8 mouse cellular contexts compared by ENCODE assay signal in the genomic region with DNA sequence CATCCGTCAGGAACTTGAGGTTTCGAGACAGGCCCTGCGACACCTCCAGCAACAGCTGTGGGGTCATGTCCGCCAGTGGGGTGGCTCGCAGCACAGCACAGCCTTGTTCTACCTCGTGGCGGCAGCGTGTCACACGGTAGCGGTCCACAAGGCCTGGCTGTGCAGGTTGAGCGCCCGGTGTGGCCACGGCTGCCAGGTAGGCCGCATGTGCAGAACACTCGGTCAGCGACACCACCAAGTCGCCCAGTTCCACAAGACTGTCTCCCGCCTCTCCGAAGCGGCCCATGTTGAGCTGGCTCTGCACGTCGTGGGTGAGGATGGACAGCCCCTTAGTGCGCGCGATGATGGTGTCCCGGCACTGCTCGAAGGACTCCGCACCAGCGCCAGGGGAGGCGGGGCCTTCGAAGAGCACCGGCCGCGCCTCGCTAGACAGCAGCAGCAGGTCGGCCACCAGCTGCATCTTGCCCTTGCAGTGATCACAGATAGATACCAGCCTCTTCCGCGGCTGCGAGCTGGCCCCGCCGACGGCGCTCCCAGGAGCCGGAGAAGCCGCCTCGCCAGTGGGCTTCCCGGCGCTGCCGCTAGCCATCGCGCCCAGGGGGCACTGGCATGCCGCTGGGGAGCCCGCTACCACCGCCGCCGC. TPM values are rescaled to one million over a fixed set of nuclear protein-coding genes. Genes with fewer than 3 reads are reported as not detected.
A peak's percentile ranks its signal among the peaks of the same experiment; 100 is the strongest.
DNase-seq lines count a peak whose midpoint lies in the region; ATAC-seq lines count a peak whose summit lies in the region.

No protein-coding gene starts in this region.

- peaks cover 43% of the 10 kb centered on the region for H3K4me1 ChIP-seq in hindbrain, embryonic 16.5 days (ENCODE audit: control insufficient read depth, insufficient read depth, low read depth, low read length)
- peaks cover 72% of the 10 kb centered on the region for H3K4me1 ChIP-seq in limb, embryonic 10.5 days

- WGBS in hindbrain, embryonic 16.5 days: 22% methylated on average over 47 of the region's 56 CpGs
- 19% methylated on average over 56 of the region's 56 CpGs for WGBS in limb, embryonic 10.5 days

- H3K9ac ChIP-seq in hindbrain, embryonic 16.5 days (ENCODE audit: low read depth, low read length): peak overlapping the region; percentile 92

- peak; percentile 27 for DNase-seq in right cerebral cortex, adult 18-20 months
- no peak for DNase-seq in right cerebral cortex, postnatal 25 days
- DNase-seq in cerebellum, postnatal 14 days: peak; percentile 57 to 62
- peak; percentile 33 for DNase-seq in gastrocnemius, adult 18-20 months (ENCODE audit: low spot score)
- peak; percentile 69 for DNase-seq in limb, embryonic 10.5 days (ENCODE audit: low spot score)
- peak; percentile 43 for DNase-seq in mesoderm, embryonic 11.5 days (ENCODE audit: low read depth, low spot score)
- DNase-seq in spleen, postnatal 4 days (ENCODE audit: low spot score in 2 of 2): peak; percentile 74 to 87

- H3K4me3 ChIP-seq in hindbrain, embryonic 16.5 days (ENCODE audit: low read length): peak overlapping the region; percentile 87
- H3K4me3 ChIP-seq in limb, embryonic 10.5 days: peak overlapping the region; percentile 92

- no peaks in the 10 kb centered on the region for H3K27me3 ChIP-seq in hindbrain, embryonic 16.5 days (replicated peaks; ENCODE audit: control insufficient read depth, insufficient read depth, low read length)
- no peaks in the 10 kb centered on the region for H3K27me3 ChIP-seq in limb, embryonic 10.5 days (ENCODE audit: low read depth, poor library complexity, severe bottlenecking)

- peak overlapping the region; percentile 93 for H3K27ac ChIP-seq in hindbrain, embryonic 16.5 days (ENCODE audit: low read depth, low read length)
- H3K27ac ChIP-seq in limb, embryonic 10.5 days: peak overlapping the region; percentile 98

- H3K36me3 ChIP-seq in hindbrain, embryonic 16.5 days (ENCODE audit: control insufficient read depth, insufficient read depth, low read length): 0 out of 2 replicates have a peak, but pooled peaks cover 4% of the 10 kb centered on the region
- H3K36me3 ChIP-seq in limb, embryonic 10.5 days: peaks cover 35% of the 10 kb centered on the region

- H3K4me2 ChIP-seq in hindbrain, embryonic 16.5 days (ENCODE audit: low read length): peak overlapping the region; percentile 81

- H3K9me3 ChIP-seq in hindbrain, embryonic 16.5 days (ENCODE audit: control insufficient read depth, low read length): no peaks in the 10 kb centered on the region
- H3K9me3 ChIP-seq in limb, embryonic 10.5 days (replicated peaks): 0 out of 2 replicates have a peak, but pooled peaks cover 2% of the 10 kb centered on the region

- peak; percentile 21 for ATAC-seq in hindbrain, embryonic 16.5 days

RNA-seq across cellular contexts. Expression of a gene that starts 1.4 kb away (rescaled TPM):
- 1 to 10 TPM; 1.4 to 3.6 TPM for total RNA-seq in gastrocnemius, adult 18-20 months (2021)
- 6.2 and 7.8 TPM in 2 replicates for polyA plus RNA-seq in hindbrain, embryonic 16.5 days (2015; fragmentation: Nextera tagmentation; extraction: Ambion mirVana)
- 21.3 and 22.0 TPM in 2 replicates for polyA plus RNA-seq in limb, embryonic 10.5 days (2016; fragmentation: Nextera tagmentation; extraction: Ambion mirVana)

RNA-seq across cellular contexts. Expression of a gene that starts 1.5 kb away (rescaled TPM):
- total RNA-seq in gastrocnemius, adult 18-20 months (2021): 10 to 100 TPM; 23.4 to 28.7 TPM
- polyA plus RNA-seq in hindbrain, embryonic 16.5 days (2015; fragmentation: Nextera tagmentation; extraction: Ambion mirVana): 63.7 and 83.8 TPM in 2 replicates
- 104 and 106 TPM in 2 replicates for polyA plus RNA-seq in limb, embryonic 10.5 days (2016; fragmentation: Nextera tagmentation; extraction: Ambion mirVana)
